Mouse (Mus musculus) liver, adult 2 months (tissue): ENCODE data around the gene 1700010I14Rik. TPM values are rescaled to one million over a fixed set of nuclear protein-coding genes. Genes with fewer than 3 reads are reported as not detected.

Source experiments
- DNase-seq: peaks from one replicate; pipeline ENCODE4 v3.0.0-alpha.2; 2011; ENCODE audit warnings: low read depth, low spot score; ENCODE audit errors: extremely low read depth
- H3K27ac ChIP-seq: fragments of 200-500 bp; replicated peaks from 2 replicates; pipeline ENCODE4 v1.5.1; 2012; ENCODE audit warnings: low read depth, mild to moderate bottlenecking, control low read depth, inconsistent platforms, low read length; ENCODE audit not compliant: insufficient read depth
- H3K27me3 ChIP-seq: fragments of 200-500 bp; 2 replicates; pipeline ENCODE4 v1.6.1; 2012; ENCODE audit warnings: mild to moderate bottlenecking, moderate library complexity, low read length, inconsistent platforms; ENCODE audit not compliant: control insufficient read depth, insufficient read depth
- H3K36me3 ChIP-seq: fragments of 200-500 bp; 2 replicates; pipeline ENCODE4 v1.6.1; 2012; ENCODE audit warnings: low read length, inconsistent platforms; ENCODE audit not compliant: control insufficient read depth, insufficient read depth
- H3K4me1 ChIP-seq: fragments of 200-500 bp; 2 replicates; pipeline ENCODE4 v1.6.1; 2011; ENCODE audit warnings: low read length; ENCODE audit not compliant: control insufficient read depth, insufficient read depth
- H3K4me3 ChIP-seq: fragments of 200-500 bp; 2 replicates; pipeline ENCODE4 v1.5.1; 2011; ENCODE audit warnings: low read depth, mild to moderate bottlenecking, control low read depth, low read length, moderate library complexity; ENCODE audit not compliant: insufficient read depth
- H3K79me2 ChIP-seq: fragments of 200-500 bp; 2 replicates; pipeline ENCODE4 v1.6.1; 2012; ENCODE audit warnings: inconsistent platforms, mild to moderate bottlenecking, low read length, moderate library complexity; ENCODE audit not compliant: control insufficient read depth, insufficient read depth
- H3K9ac ChIP-seq: fragments of 200-500 bp; 2 replicates; pipeline ENCODE4 v1.6.1; 2012; ENCODE audit warnings: low read depth, mild to moderate bottlenecking, control low read depth, inconsistent platforms, low read length
- CTCF ChIP-seq: fragments of 200-500 bp; IDR thresholded peaks from 2 replicates; pipeline ENCODE4 v1.5.1; 2011; ENCODE audit warnings: low read depth, low read length, control low read depth
- POLR2A ChIP-seq: fragments of 200-500 bp; IDR thresholded peaks from 2 replicates; pipeline ENCODE4 v1.6.1; 2011; ENCODE audit warnings: low read length, control low read depth; ENCODE audit not compliant: insufficient read depth; ENCODE audit errors: extremely low read depth
- WGBS: fragments of 180-500 bp; shearing (Covaris S2); methylation state at CpG from one replicate; pipeline ENCODE4 v1.1.7; 2018; 5-methylcytosine and 5-hydroxymethylcytosine counted together
- polyA plus RNA-seq: library from polyadenylated mRNA; depleted of rRNA; stranded (reverse); fragments of >200 nt; gene quantifications from 2 replicates; pipeline ENCODE4 v1.2.3, GENCODE M21; 2012
- total RNA-seq: library from RNA; depleted of rRNA; stranded (reverse); fragments of >200 nt; gene quantifications from 2 replicates; pipeline ENCODE4 v1.2.3, GENCODE M21; 2014

1700010I14Rik gene
- total and polyA plus RNA-seq, 2 experiments: 0.16 to 0.37 TPM

- H3K27me3 ChIP-seq: no peaks in the 10 kb centered on the region
- no peak for DNase-seq
- no peak overlapping the region for H3K27ac ChIP-seq
- H3K36me3 ChIP-seq: no peaks in the 10 kb centered on the region
- TF ChIP-seq POLR2A (no peak), CTCF (peak; percentile 9; the same call in 1 of the 2 replicates)
- no peak overlapping the region for H3K4me3 ChIP-seq
- no peak overlapping the region for H3K9ac ChIP-seq
- 0 out of 2 replicates have a peak, but pooled peaks cover 3% of the 10 kb centered on the region for H3K4me1 ChIP-seq
- no peaks in the 10 kb centered on the region for H3K79me2 ChIP-seq
- WGBS: 49% methylated on average over 8 of the region's 8 CpGs
These were observed 3.0 kb downstream of the 1700010I14Rik start for GRCm38 (mm10) chr17:8991160-8991559.

- no peaks in the 10 kb centered on the region for H3K27me3 ChIP-seq
- H3K4me3 ChIP-seq: no peak overlapping the region
- no peak overlapping the region for H3K27ac ChIP-seq
- no peaks in the 10 kb centered on the region for H3K79me2 ChIP-seq
- TF ChIP-seq POLR2A (no peak), CTCF (no peak)
- 21% methylated on average over 1 of the region's 1 CpGs for WGBS
- peak; percentile 70 for DNase-seq
- H3K4me1 ChIP-seq: 0 out of 2 replicates have a peak, but pooled peaks cover 3% of the 10 kb centered on the region
- no peak overlapping the region for H3K9ac ChIP-seq
- no peaks in the 10 kb centered on the region for H3K36me3 ChIP-seq
These were observed 7.2 kb downstream of the 1700010I14Rik start for GRCm38 (mm10) chr17:8995344-8995743.

- H3K27ac ChIP-seq: no peak overlapping the region
- H3K27me3 ChIP-seq: no peaks in the 10 kb centered on the region
- H3K4me3 ChIP-seq: no peak overlapping the region
- no peaks in the 10 kb centered on the region for H3K36me3 ChIP-seq
- no peak for TF ChIP-seq CTCF
- TF ChIP-seq POLR2A: no peak
- H3K4me1 ChIP-seq: no peaks in the 10 kb centered on the region
- DNase-seq: no peak
- 86% methylated on average over 4 of the region's 4 CpGs for WGBS
- no peak overlapping the region for H3K9ac ChIP-seq
- H3K79me2 ChIP-seq: no peaks in the 10 kb centered on the region
These were observed 14.3 kb downstream of the 1700010I14Rik start for GRCm38 (mm10) chr17:9002438-9002837.

- Histone ChIP-seq H3K4me1 (no peaks in the 10 kb centered on the region), H3K4me3 (no peak overlapping the region), H3K79me2 (no peaks in the 10 kb centered on the region), H3K27me3 (no peaks in the 10 kb centered on the region), H3K27ac (no peak overlapping the region), H3K9ac (no peak overlapping the region), H3K36me3 (no peaks in the 10 kb centered on the region)
- 81% methylated on average over 4 of the region's 4 CpGs for WGBS
- TF ChIP-seq CTCF: no peak
- no peak for TF ChIP-seq POLR2A
- no peak for DNase-seq
These were observed 16.4 kb downstream of the 1700010I14Rik start for GRCm38 (mm10) chr17:9004516-9004915.

GRCm38 (mm10) chr17:9023198-9023942 is 35.2 kb downstream of the 1700010I14Rik start:
- DNase-seq: no peak
- no peak overlapping the region for H3K9ac ChIP-seq
- no peak overlapping the region for H3K4me3 ChIP-seq
- H3K36me3 ChIP-seq: no peaks in the 10 kb centered on the region
- no peaks in the 10 kb centered on the region for H3K27me3 ChIP-seq
- TF ChIP-seq CTCF (no peak), POLR2A (no peak)
- no peak overlapping the region for H3K27ac ChIP-seq
- H3K79me2 ChIP-seq: no peaks in the 10 kb centered on the region
- WGBS: 36% methylated on average over 14 of the region's 14 CpGs
- H3K4me1 ChIP-seq: no peaks in the 10 kb centered on the region

GRCm38 (mm10) chr17:9030181-9030580 is 42.0 kb downstream of the 1700010I14Rik start:
- TF ChIP-seq CTCF (no peak), POLR2A (no peak)
- Histone ChIP-seq H3K79me2 (no peaks in the 10 kb centered on the region), H3K27ac (no peak overlapping the region), H3K36me3 (no peaks in the 10 kb centered on the region), H3K27me3 (0 out of 2 replicates have a peak, but pooled peaks cover 3% of the 10 kb centered on the region), H3K9ac (no peak overlapping the region), H3K4me3 (no peak overlapping the region), H3K4me1 (0 out of 2 replicates have a peak, but pooled peaks cover 2% of the 10 kb centered on the region)
- WGBS: 61% methylated on average over 5 of the region's 5 CpGs
- DNase-seq: no peak
